Mouse (Mus musculus): ENCODE results near the gene Cldn6. TPM values are rescaled to one million over a fixed set of nuclear protein-coding genes. Genes with fewer than 3 reads are reported as not detected.

Gene Cldn6
- total and polyA plus RNA-seq, 3 experiments, result not detected

GRCm38 (mm10) chr17:23681086-23681485 lies 2.0 kb downstream of the Cldn6 start:
- peak; percentile 20 for DNase-seq (ENCODE audit: low read depth, low spot score)
- H3K9ac ChIP-seq (ENCODE audit: control insufficient read depth, low read depth, low read length, poor library complexity, severe bottlenecking), result no peak overlapping the region
- H3K27me3 ChIP-seq (ENCODE audit: control insufficient read depth in 1 of 2, insufficient read depth in 2 of 2, low read length in 2 of 2), result no peaks in the 10 kb centered on the region
- TF ChIP-seq CHD2 (IDR thresholded peaks at IDR 0.05; ENCODE audit: low read length), result no peak
- TF ChIP-seq MXI1 (IDR thresholded peaks at IDR 0.05; ENCODE audit: low read depth, low read length), result no peak
- no peak for TF ChIP-seq TCF12 (IDR thresholded peaks at IDR 0.05; ENCODE audit: low read depth, low read length)
- TF ChIP-seq ZC3H11A (IDR thresholded peaks at IDR 0.05; ENCODE audit: low read depth, low read length), result no peak
- TF ChIP-seq SMC3 (IDR thresholded peaks at IDR 0.05; ENCODE audit: low read depth, low read length), result no peak
- TF ChIP-seq NELFE (IDR thresholded peaks at IDR 0.05; ENCODE audit: low read depth, low read length), result no peak
- TF ChIP-seq BHLHE40 (IDR thresholded peaks at IDR 0.05; ENCODE audit: borderline replicate concordance, low read depth, low read length), result no peak
- no peak for TF ChIP-seq MEF2A (IDR thresholded peaks at IDR 0.05; ENCODE audit: extremely low read depth, insufficient replicate concordance, low read depth, low read length, poor library complexity, severe bottlenecking)
- no peak for TF ChIP-seq POLR2AphosphoS5 (IDR thresholded peaks at IDR 0.05; ENCODE audit: borderline replicate concordance, low read depth, low read length)
- TF ChIP-seq ELF1 (IDR thresholded peaks at IDR 0.05; ENCODE audit: low read depth, low read length), result no peak
- no peak for TF ChIP-seq ZNF384 (IDR thresholded peaks at IDR 0.05; ENCODE audit: low read depth, low read length)
- no peak for TF ChIP-seq TAL1 (IDR thresholded peaks at IDR 0.05; ENCODE audit: low read length)
- no peak for TF ChIP-seq UBTF (IDR thresholded peaks at IDR 0.05; ENCODE audit: borderline replicate concordance, insufficient read depth, low read depth, low read length)
- no peak for TF ChIP-seq USF2 (IDR thresholded peaks at IDR 0.05; ENCODE audit: borderline replicate concordance in 1 of 2, insufficient read depth in 1 of 2, low read depth in 1 of 2, low read length in 2 of 2)
- TF ChIP-seq NRF1 (IDR thresholded peaks at IDR 0.05; ENCODE audit: insufficient read depth, low read depth, low read length, poor library complexity, severe bottlenecking), result no peak
- no peak for TF ChIP-seq MAFK (IDR thresholded peaks at IDR 0.05; ENCODE audit: borderline replicate concordance, low read depth, low read length)
- no peak for TF ChIP-seq MAZ (IDR thresholded peaks at IDR 0.05; ENCODE audit: low read depth, low read length)
- TF ChIP-seq ETS1 (IDR thresholded peaks at IDR 0.05; ENCODE audit: low read depth, low read length), result no peak
- H3K9me3 ChIP-seq (replicated peaks; ENCODE audit: insufficient read depth, low read length), result no peaks in the 10 kb centered on the region
- H3K4me1 ChIP-seq (ENCODE audit: control insufficient read depth in 1 of 2, insufficient read depth in 2 of 2, low read length in 2 of 2), result peaks cover 0 to 19% of the 10 kb centered on the region in 2 experiments; a peak in 3 of 4 replicates
- no peak overlapping the region for H3K4me3 ChIP-seq (ENCODE audit: control insufficient read depth in 1 of 2, insufficient read depth in 1 of 2, low read depth in 2 of 2, low read length in 2 of 2)
- H3K36me3 ChIP-seq (ENCODE audit: control insufficient read depth in 1 of 2, insufficient read depth in 2 of 2, low read length in 2 of 2), result peaks cover 0 to 14% of the 10 kb centered on the region in 2 experiments; a peak in 2 of 4 replicates
- no peak overlapping the region for H3K27ac ChIP-seq (ENCODE audit: control insufficient read depth, low read depth, low read length)
- H3K79me2 ChIP-seq (ENCODE audit: control insufficient read depth, insufficient read depth, low read length, poor library complexity), result peaks cover 9% of the 10 kb centered on the region

DNA sequence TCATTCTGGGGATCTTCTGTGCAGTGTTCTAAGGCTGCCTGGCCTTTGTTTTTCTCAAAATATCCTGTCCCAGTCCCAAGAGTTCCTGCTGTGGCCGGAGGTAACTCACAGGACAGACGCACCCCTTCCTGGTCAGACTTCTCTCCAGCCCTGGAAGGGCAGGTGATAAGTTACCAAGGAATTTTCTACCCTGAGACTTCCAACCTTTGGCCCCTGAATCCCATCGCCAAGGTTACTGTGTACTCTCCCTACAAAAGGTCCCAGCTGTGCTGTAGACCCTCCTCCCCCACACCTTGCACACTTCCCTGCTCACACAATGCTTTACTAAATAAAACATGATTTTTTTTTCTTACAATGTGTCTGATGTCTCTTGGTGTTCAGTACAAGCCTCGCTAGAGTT lies 3.0 kb downstream of the Cldn6 start:
- Histone ChIP-seq H3K4me3 (ENCODE audit: control insufficient read depth in 1 of 2, insufficient read depth in 1 of 2, low read depth in 2 of 2, low read length in 2 of 2) (no peak overlapping the region), H3K9ac (ENCODE audit: control insufficient read depth, low read depth, low read length, poor library complexity, severe bottlenecking) (no peak overlapping the region), H3K79me2 (ENCODE audit: control insufficient read depth, insufficient read depth, low read length, poor library complexity) (peaks cover under 1% of the 10 kb centered on the region), H3K27ac (ENCODE audit: control insufficient read depth, low read depth, low read length) (no peak overlapping the region), H3K9me3 (replicated peaks; ENCODE audit: insufficient read depth, low read length) (no peaks in the 10 kb centered on the region), H3K36me3 (ENCODE audit: control insufficient read depth in 1 of 2, insufficient read depth in 2 of 2, low read length in 2 of 2) (peaks cover 0 to 14% of the 10 kb centered on the region in 2 experiments; a peak in 2 of 4 replicates), H3K4me1 (ENCODE audit: control insufficient read depth in 1 of 2, insufficient read depth in 2 of 2, low read length in 2 of 2) (peaks cover 0 to 19% of the 10 kb centered on the region in 2 experiments; a peak in 3 of 4 replicates), H3K27me3 (ENCODE audit: control insufficient read depth in 1 of 2, insufficient read depth in 2 of 2, low read length in 2 of 2) (no peaks in the 10 kb centered on the region)
- TF ChIP-seq BHLHE40 (IDR thresholded peaks at IDR 0.05; ENCODE audit: borderline replicate concordance, low read depth, low read length) (no peak), ZKSCAN1 (IDR thresholded peaks at IDR 0.05; ENCODE audit: low read depth, low read length) (no peak), NRF1 (IDR thresholded peaks at IDR 0.05; ENCODE audit: insufficient read depth, low read depth, low read length, poor library complexity, severe bottlenecking) (no peak), RAD21 (IDR thresholded peaks at IDR 0.05; ENCODE audit: low read depth, low read length) (no peak), MYB (IDR thresholded peaks at IDR 0.05; ENCODE audit: low read depth, low read length) (no peak), MAFK (IDR thresholded peaks at IDR 0.05; ENCODE audit: borderline replicate concordance, low read depth, low read length) (no peak), MEF2A (IDR thresholded peaks at IDR 0.05; ENCODE audit: extremely low read depth, insufficient replicate concordance, low read depth, low read length, poor library complexity, severe bottlenecking) (no peak), CTCF (IDR thresholded peaks at IDR 0.05 in 2 of 3, conservative IDR thresholded peaks at IDR 0.05 in 1 of 3; ENCODE audit: control insufficient read depth in 1 of 3, insufficient read depth in 1 of 3, low read depth in 2 of 3, low read length in 3 of 3, poor library complexity in 1 of 3, severe bottlenecking in 1 of 3) (no peak), ZC3H11A (IDR thresholded peaks at IDR 0.05; ENCODE audit: low read depth, low read length) (no peak)
- no peak for DNase-seq (ENCODE audit: low read depth, low spot score)
